Mouse (Mus musculus) heart, postnatal 0 days (tissue): ENCODE results near the gene Gabarap.

Source experiments
- CTCF ChIP-seq: IDR thresholded peaks from 2 replicates; pipeline ENCODE4 v1.5.1; 2016; ENCODE audit warnings: antibody characterized with exemption, control low read depth, low read depth
- EP300 ChIP-seq: IDR thresholded peaks from 2 replicates; pipeline ENCODE4 v1.6.1; 2016; ENCODE audit warnings: antibody characterized with exemption, low read depth

- no peak for TF ChIP-seq CTCF
- no peak for TF ChIP-seq EP300
Measured at GRCm38 (mm10) chr11:69970775-69971174, 20.2 kb upstream of the Gabarap start.
